Mouse (Mus musculus) cerebellum, postnatal 14 days (tissue): ENCODE measurements at regions not wholly inside any gene's neighbourhood (a gene's known extent, or its start where the extent isn't known, plus 50 kb on each side); places are given as distances from the start of the nearest gene placed in this dataset.
A peak's percentile ranks its signal among the peaks of the same experiment; 100 is the strongest.

Experiments
- DNase-seq, 2 experiments: peaks; one replicate each; pipeline ENCODE4 v3.0.0; 2021; ENCODE audit warnings: mixed read lengths in 2 of 2

GRCm38 (mm10) chr7:71648314-71648713 lies 297.0 kb upstream of the Gm10295 start:
- no peak for DNase-seq

- no peak for DNase-seq
Measured at GRCm38 (mm10) chr7:71646944-71647343, 295.7 kb upstream of the Gm10295 start.

GRCm38 (mm10) chr7:71623048-71623447 lies 271.8 kb upstream of the Gm10295 start:
- peak; percentile 6 to 13 for DNase-seq

GRCm38 (mm10) chr7:71603159-71603558 lies 251.9 kb upstream of the Gm10295 start:
- peak; percentile 24 to 38 for DNase-seq

- no peak for DNase-seq
Measured at GRCm38 (mm10) chr7:71596780-71597179, 245.5 kb upstream of the Gm10295 start.

- no peak for DNase-seq
Measured at GRCm38 (mm10) chr7:71587626-71588025, 236.3 kb upstream of the Gm10295 start.

GRCm38 (mm10) chr7:71583443-71584055 lies 232.3 kb upstream of the Gm10295 start:
- no peak for DNase-seq

GRCm38 (mm10) chr7:71581746-71582145 lies 230.5 kb upstream of the Gm10295 start:
- peak; percentile 10 to 28 for DNase-seq

- DNase-seq = no peak
Measured at GRCm38 (mm10) chr7:71560296-71560936, 209.1 kb upstream of the Gm10295 start.

GRCm38 (mm10) chr7:71556473-71556872 lies 205.2 kb upstream of the Gm10295 start:
- peak; percentile 67 to 83 for DNase-seq

- peak; percentile 79 to 87 for DNase-seq
Measured at GRCm38 (mm10) chr7:71555476-71555875, 204.2 kb upstream of the Gm10295 start.

GRCm38 (mm10) chr7:71546606-71547213 lies 195.4 kb upstream of the Gm10295 start:
- DNase-seq = no peak

GRCm38 (mm10) chr7:71541467-71541866 lies 190.2 kb upstream of the Gm10295 start:
- no peak for DNase-seq

GRCm38 (mm10) chr7:71533109-71533508 lies 181.8 kb upstream of the Gm10295 start:
- peak in 1 of 2 experiments; percentile 6 for DNase-seq

GRCm38 (mm10) chr7:71531496-71531895 lies 180.2 kb upstream of the Gm10295 start:
- no peak for DNase-seq

GRCm38 (mm10) chr7:71530922-71531321 lies 179.6 kb upstream of the Gm10295 start:
- DNase-seq = no peak

GRCm38 (mm10) chr7:71526152-71526551 lies 174.9 kb upstream of the Gm10295 start:
- DNase-seq = no peak

GRCm38 (mm10) chr7:71524577-71525126 lies 173.4 kb upstream of the Gm10295 start:
- no peak for DNase-seq

- DNase-seq = no peak
Measured at GRCm38 (mm10) chr7:71524119-71524518, 172.8 kb upstream of the Gm10295 start.

GRCm38 (mm10) chr7:71507379-71507778 lies 156.1 kb upstream of the Gm10295 start:
- no peak for DNase-seq

GRCm38 (mm10) chr7:71500719-71501118 lies 149.4 kb upstream of the Gm10295 start:
- DNase-seq = no peak

- DNase-seq = no peak
Measured at GRCm38 (mm10) chr7:71498123-71498522, 146.8 kb upstream of the Gm10295 start.

- peak; percentile 28 to 56 for DNase-seq
Measured at GRCm38 (mm10) chr7:71491128-71491527, 139.8 kb upstream of the Gm10295 start.
